Comparison of ENCODE assay signal across 8 mouse cellular contexts in the genomic region with DNA sequence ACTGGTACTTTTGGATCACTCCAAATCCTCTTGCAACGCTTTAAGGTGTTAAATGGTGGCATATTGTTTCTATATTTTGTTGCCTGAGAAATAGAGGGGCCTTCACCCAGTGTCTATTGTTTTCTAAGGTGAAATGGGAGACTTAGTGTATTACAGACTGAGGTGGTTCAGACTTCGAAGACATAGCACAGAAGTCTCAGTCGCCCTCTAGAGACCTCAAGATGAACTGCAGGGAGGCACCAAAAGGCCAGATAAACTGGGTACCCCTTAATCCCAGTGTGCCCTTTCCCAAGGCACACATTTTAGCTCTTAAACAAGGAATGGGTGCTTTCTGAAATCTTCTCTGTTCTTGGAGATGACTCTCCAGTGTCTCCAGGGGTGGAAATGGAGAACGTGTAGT.
DNase-seq lines count a peak whose midpoint lies in the region; ATAC-seq and TF ChIP-seq lines count a peak whose summit lies in the region.

No protein-coding gene starts in this region.

- in situ Hi-C loops in ES-E14 (cut with MboI; ENCODE audit: low sequenced_read_pairs in 2 of 2, unreplicated experiment in 2 of 2): no loop called here

- H3K27me3 ChIP-seq in kidney, adult 2 months (replicated peaks; ENCODE audit: control insufficient read depth, insufficient read depth, low read length): no peaks in the 10 kb centered on the region
- no peaks in the 10 kb centered on the region for H3K27me3 ChIP-seq in kidney, embryonic 16.5 days (ENCODE audit: insufficient read depth, low read length)
- H3K27me3 ChIP-seq in embryonic facial prominence, embryonic 14.5 days (replicated peaks; ENCODE audit: control insufficient read depth, insufficient read depth, low read length): no peaks in the 10 kb centered on the region

- TF ChIP-seq POLR2A in kidney, adult 2 months (IDR thresholded peaks at IDR 0.05; ENCODE audit: low read depth, low read length): no peak
- TF ChIP-seq POLR2A in bone marrow, adult 2 months (IDR thresholded peaks at IDR 0.05; ENCODE audit: borderline replicate concordance, control insufficient read depth, low read depth, low read length): no peak

- DNase-seq in kidney, adult 2 months: peak; percentile 54
- no peak for DNase-seq in ES-E14 (ENCODE audit: low read depth, low spot score)
- peak; percentile 60 for DNase-seq in embryonic facial prominence, embryonic 14.5 days (ENCODE audit: low spot score)
- peak; percentile 62 for DNase-seq in kidney, postnatal 14 days
- DNase-seq in mesoderm, embryonic 11.5 days (ENCODE audit: low read depth, low spot score): peak; percentile 49
- DNase-seq in yolk sac, embryonic 10.5 days (ENCODE audit: low spot score): peak; percentile 7

- no peaks in the 10 kb centered on the region for H3K36me3 ChIP-seq in kidney, adult 2 months (ENCODE audit: control insufficient read depth, insufficient read depth, low read length)
- no peaks in the 10 kb centered on the region for H3K36me3 ChIP-seq in kidney, embryonic 16.5 days (ENCODE audit: insufficient read depth, low read length)
- H3K36me3 ChIP-seq in ES-E14 (ENCODE audit: control insufficient read depth, insufficient read depth, low read length, poor library complexity, severe bottlenecking): no peaks in the 10 kb centered on the region
- H3K36me3 ChIP-seq in embryonic facial prominence, embryonic 14.5 days (ENCODE audit: control insufficient read depth, insufficient read depth, low read length): no peaks in the 10 kb centered on the region

- ATAC-seq in kidney, embryonic 16.5 days (ENCODE audit: low FRiP score, low TSS enrichment): no peak
- no peak for ATAC-seq in embryonic facial prominence, embryonic 14.5 days (ENCODE audit: low read depth)

- no peaks in the 10 kb centered on the region for H3K4me1 ChIP-seq in kidney, adult 2 months (ENCODE audit: control insufficient read depth, insufficient read depth, low read length)
- no peaks in the 10 kb centered on the region for H3K4me1 ChIP-seq in kidney, embryonic 16.5 days (ENCODE audit: insufficient read depth, low read length)
- no peaks in the 10 kb centered on the region for H3K4me1 ChIP-seq in ES-E14 (ENCODE audit: control insufficient read depth in 2 of 2, insufficient read depth in 2 of 2, low read length in 2 of 2, poor library complexity in 1 of 2)
- no peaks in the 10 kb centered on the region for H3K4me1 ChIP-seq in bone marrow, adult 2 months (ENCODE audit: control insufficient read depth, insufficient read depth, low read length)
- H3K4me1 ChIP-seq in embryonic facial prominence, embryonic 14.5 days (ENCODE audit: control insufficient read depth, insufficient read depth, low read length): no peaks in the 10 kb centered on the region

- 14% methylated on average over 4 of the region's 4 CpGs for WGBS in kidney, adult 2 months
- WGBS in kidney, embryonic 16.5 days: 20% methylated on average over 4 of the region's 4 CpGs
- 20% methylated on average over 4 of the region's 4 CpGs for WGBS in bone marrow, adult 2 months
- 17% methylated on average over 4 of the region's 4 CpGs for WGBS in embryonic facial prominence, embryonic 14.5 days

- no peak overlapping the region for H3K4me3 ChIP-seq in kidney, adult 2 months (ENCODE audit: insufficient read depth, low read depth, low read length)
- H3K4me3 ChIP-seq in kidney, embryonic 16.5 days (ENCODE audit: low read length): no peak overlapping the region
- H3K4me3 ChIP-seq in ES-E14 (ENCODE audit: insufficient read depth in 1 of 2, low read depth in 1 of 2, low read length in 2 of 2, poor library complexity in 1 of 2, severe bottlenecking in 1 of 2): no peak overlapping the region
- H3K4me3 ChIP-seq in bone marrow, adult 2 months (replicated peaks; ENCODE audit: control insufficient read depth, low read depth, low read length): no peak overlapping the region
- no peak overlapping the region for H3K4me3 ChIP-seq in embryonic facial prominence, embryonic 14.5 days (ENCODE audit: low read depth, low read length)

- H3K9ac ChIP-seq in kidney, embryonic 16.5 days (replicated peaks; ENCODE audit: low read length): no peak overlapping the region
- no peak overlapping the region for H3K9ac ChIP-seq in ES-E14 (ENCODE audit: insufficient read depth, low read depth, low read length, poor library complexity, severe bottlenecking)
- no peak overlapping the region for H3K9ac ChIP-seq in embryonic facial prominence, embryonic 14.5 days (ENCODE audit: low read depth, low read length)

- no peak overlapping the region for H3K27ac ChIP-seq in kidney, adult 2 months (ENCODE audit: insufficient read depth, low read depth, low read length)
- H3K27ac ChIP-seq in kidney, embryonic 16.5 days (ENCODE audit: low read length): no peak overlapping the region
- H3K27ac ChIP-seq in ES-E14 (ENCODE audit: insufficient read depth, low read depth, low read length, poor library complexity, severe bottlenecking): no peak overlapping the region
- no peak overlapping the region for H3K27ac ChIP-seq in bone marrow, adult 2 months (ENCODE audit: control insufficient read depth, insufficient read depth, low read depth, low read length, poor library complexity)
- no peak overlapping the region for H3K27ac ChIP-seq in embryonic facial prominence, embryonic 14.5 days (replicated peaks; ENCODE audit: low read depth, low read length)

- TF ChIP-seq CTCF in kidney, adult 2 months (conservative IDR thresholded peaks at IDR 0.05; ENCODE audit: insufficient read depth, insufficient read length, low read depth, low read length): peak; percentile 83
- TF ChIP-seq CTCF in bone marrow, adult 2 months (IDR thresholded peaks at IDR 0.05; ENCODE audit: control insufficient read depth, insufficient read depth, low read length): peak; percentile 28; the same call in 1 of the 2 replicates

- no peaks in the 10 kb centered on the region for H3K9me3 ChIP-seq in kidney, embryonic 16.5 days (ENCODE audit: low read length)
- H3K9me3 ChIP-seq in ES-E14 (ENCODE audit: control insufficient read depth, insufficient read depth, low read depth, low read length): no peaks in the 10 kb centered on the region
- no peaks in the 10 kb centered on the region for H3K9me3 ChIP-seq in embryonic facial prominence, embryonic 14.5 days (ENCODE audit: control insufficient read depth, low read length)

- H3K4me2 ChIP-seq in kidney, embryonic 16.5 days (replicated peaks; ENCODE audit: low read depth, low read length): no peak overlapping the region
- H3K4me2 ChIP-seq in embryonic facial prominence, embryonic 14.5 days (ENCODE audit: low read depth, low read length): no peak overlapping the region

TF ChIP-seq in ES-E14, 5 proteins besides CTCF, POLR2A, EP300 and RAD21:
- TF ChIP-seq ZC3H11A (IDR thresholded peaks at IDR 0.05; ENCODE audit: borderline replicate concordance, low read depth, low read length) (peak; percentile 56; the same call in 1 of the 2 replicates), HCFC1 (IDR thresholded peaks at IDR 0.05; ENCODE audit: borderline replicate concordance, insufficient read depth, low read length) (no peak)
